Mouse (Mus musculus): ENCODE results near the gene Efcab10. TPM values are rescaled to one million over a fixed set of nuclear protein-coding genes. Genes with fewer than 3 reads are reported as not detected.

Efcab10 gene
- polyA plus RNA-seq, 1 experiment from 2014 or later = not detected

DNA sequence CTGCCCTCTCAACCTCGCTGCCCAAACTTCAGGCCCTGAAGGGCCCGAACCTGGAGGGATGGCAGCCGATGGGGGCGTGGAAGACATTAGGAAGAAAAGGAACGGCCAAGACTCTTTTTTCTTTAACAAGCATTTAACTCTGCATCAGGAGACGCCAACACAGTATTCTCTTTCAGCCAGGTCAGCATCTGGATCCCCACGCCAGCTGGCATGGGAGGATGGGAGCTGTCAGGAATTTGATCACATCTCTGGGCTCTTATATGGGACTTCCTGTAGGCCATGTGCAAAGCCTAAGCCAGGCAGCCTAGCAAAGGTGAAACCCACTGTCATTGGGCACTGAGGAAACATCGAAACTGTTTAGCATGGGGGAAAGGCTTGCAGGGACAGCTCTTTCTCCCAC, 30.1 kb upstream of the Efcab10 start:
- Histone ChIP-seq H3K4me2 (no peak overlapping the region), H3K4me1 (ENCODE audit: control insufficient read depth, insufficient read depth, low read length) (peaks cover 3% of the 10 kb centered on the region; the same call in 1 of the 2 replicates), H3K9ac (ENCODE audit: low read depth, low read length) (no peak overlapping the region), H3K27ac (ENCODE audit: low read depth, low read length) (no peak overlapping the region), H3K27me3 (ENCODE audit: control insufficient read depth, insufficient read depth, low read length) (no peaks in the 10 kb centered on the region), H3K36me3 (ENCODE audit: control insufficient read depth, insufficient read depth, low read length) (no peaks in the 10 kb centered on the region), H3K9me3 (replicated peaks; ENCODE audit: control insufficient read depth, low read length) (no peaks in the 10 kb centered on the region), H3K4me3 (ENCODE audit: low read depth, low read length) (no peak overlapping the region)
- WGBS (ENCODE audit: insufficient replicate concordance) = 85% methylated on average over 8 of the region's 8 CpGs
- no peak for ATAC-seq (replicated peaks; ENCODE audit: insufficient number of reproducible peaks, low FRiP score, low TSS enrichment)

DNA sequence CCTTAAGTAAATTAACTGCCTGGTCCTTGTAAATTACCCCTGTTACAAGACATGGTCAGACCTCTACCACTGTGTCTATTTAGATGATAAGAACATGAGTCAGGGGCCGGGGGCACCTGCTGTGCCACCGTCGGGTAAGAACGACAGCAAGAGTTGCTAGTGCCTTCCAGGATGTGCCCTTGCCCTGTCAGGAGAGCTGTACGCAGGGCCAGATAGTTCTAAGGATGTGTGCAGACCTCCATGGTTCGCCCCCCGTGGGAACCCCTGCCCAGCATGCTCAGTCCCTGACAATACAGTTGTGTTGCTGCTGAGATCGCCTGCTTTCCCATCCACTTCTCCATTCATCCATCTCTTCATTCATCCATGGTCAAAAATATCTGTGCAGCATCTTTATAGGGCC, 29.5 kb upstream of the Efcab10 start:
- Histone ChIP-seq H3K9ac (ENCODE audit: low read depth, low read length) (no peak overlapping the region), H3K9me3 (replicated peaks; ENCODE audit: control insufficient read depth, low read length) (no peaks in the 10 kb centered on the region), H3K4me2 (no peak overlapping the region), H3K36me3 (ENCODE audit: control insufficient read depth, insufficient read depth, low read length) (no peaks in the 10 kb centered on the region), H3K27me3 (ENCODE audit: control insufficient read depth, insufficient read depth, low read length) (no peaks in the 10 kb centered on the region), H3K4me1 (ENCODE audit: control insufficient read depth, insufficient read depth, low read length) (peaks cover under 1% of the 10 kb centered on the region; the same call in 1 of the 2 replicates), H3K27ac (ENCODE audit: low read depth, low read length) (no peak overlapping the region), H3K4me3 (ENCODE audit: low read depth, low read length) (no peak overlapping the region)
- WGBS (ENCODE audit: insufficient replicate concordance) = 92% methylated on average over 8 of the region's 8 CpGs
- no peak for ATAC-seq (replicated peaks; ENCODE audit: insufficient number of reproducible peaks, low FRiP score, low TSS enrichment)

DNA sequence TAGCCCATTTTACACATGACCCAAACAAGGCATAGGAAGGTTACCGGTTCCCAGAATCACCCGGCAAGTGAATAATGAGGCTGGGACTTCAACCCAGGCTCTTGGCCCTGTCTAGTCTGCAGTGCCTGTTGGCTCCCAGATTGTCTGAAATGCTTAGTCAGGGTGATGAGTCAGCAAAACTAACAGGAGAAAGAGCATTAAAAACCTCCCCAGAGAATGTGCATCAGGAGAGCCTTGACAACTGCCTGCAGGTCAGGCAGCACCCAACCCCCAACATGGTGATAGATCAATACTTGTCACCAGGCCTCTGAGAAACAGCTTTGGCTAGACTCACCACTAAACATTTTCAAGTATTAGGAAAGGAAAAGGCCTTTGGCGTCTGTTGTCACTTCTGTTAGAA, 25.1 kb upstream of the Efcab10 start:
- Histone ChIP-seq H3K4me3 (ENCODE audit: low read depth, low read length) (no peak overlapping the region), H3K9me3 (replicated peaks; ENCODE audit: control insufficient read depth, low read length) (no peaks in the 10 kb centered on the region), H3K9ac (ENCODE audit: low read depth, low read length) (no peak overlapping the region), H3K27ac (ENCODE audit: low read depth, low read length) (no peak overlapping the region), H3K4me1 (ENCODE audit: control insufficient read depth, insufficient read depth, low read length) (no peaks in the 10 kb centered on the region), H3K4me2 (no peak overlapping the region), H3K36me3 (ENCODE audit: control insufficient read depth, insufficient read depth, low read length) (no peaks in the 10 kb centered on the region), H3K27me3 (ENCODE audit: control insufficient read depth, insufficient read depth, low read length) (no peaks in the 10 kb centered on the region)
- 86% methylated on average over 3 of the region's 3 CpGs for WGBS (ENCODE audit: insufficient replicate concordance)
- no peak for ATAC-seq (replicated peaks; ENCODE audit: insufficient number of reproducible peaks, low FRiP score, low TSS enrichment)

DNA sequence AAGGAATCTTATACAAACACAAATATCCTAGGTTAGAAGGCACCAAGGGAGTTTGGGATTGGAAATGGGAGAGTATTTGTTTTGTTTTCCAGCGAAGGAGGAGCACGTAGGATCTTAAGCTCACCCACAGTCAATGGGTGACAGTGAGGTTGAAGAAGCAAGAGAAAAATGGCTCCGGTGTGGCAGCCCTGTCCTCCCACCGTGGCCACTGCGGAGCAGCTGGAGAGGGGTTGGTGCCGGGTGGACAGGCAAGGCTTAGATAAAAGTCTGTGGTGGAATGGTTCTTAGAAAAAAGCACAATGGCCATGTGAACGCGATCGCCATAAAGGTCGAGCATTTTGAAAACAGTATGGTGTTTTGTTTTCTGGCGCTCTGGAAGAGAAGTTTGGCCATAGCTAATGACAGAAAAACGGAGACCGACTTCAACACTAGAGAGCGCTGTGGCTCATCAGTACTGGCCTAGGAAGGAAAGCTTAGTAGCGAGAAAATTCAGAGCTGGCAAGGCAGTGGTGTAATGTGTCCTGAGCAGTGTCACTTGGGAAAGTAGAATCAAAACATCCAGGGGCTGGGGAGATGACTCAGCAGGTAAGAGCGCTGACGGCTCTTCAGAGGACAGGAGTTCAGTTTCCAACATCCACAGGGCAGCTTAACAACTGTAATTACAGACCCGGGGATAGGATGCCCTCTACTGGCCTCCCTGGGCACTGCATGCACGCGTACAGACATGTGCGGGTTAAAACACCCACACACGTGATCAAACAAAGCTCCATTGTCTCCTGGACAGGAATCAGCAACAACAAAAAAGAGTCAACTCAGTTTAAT, 14.8 kb upstream of the Efcab10 start:
- Histone ChIP-seq H3K9ac (ENCODE audit: low read depth, low read length) (no peak overlapping the region), H3K4me1 (ENCODE audit: control insufficient read depth, insufficient read depth, low read length) (no peaks in the 10 kb centered on the region), H3K4me3 (ENCODE audit: low read depth, low read length) (0 out of 2 replicates have a peak overlapping the region, but pooled peaks have one; percentile 15), H3K4me2 (peak overlapping the region; percentile 59), H3K27me3 (ENCODE audit: control insufficient read depth, insufficient read depth, low read length) (no peaks in the 10 kb centered on the region; the same call in 1 of the 2 replicates), H3K9me3 (replicated peaks; ENCODE audit: control insufficient read depth, low read length) (no peaks in the 10 kb centered on the region), H3K36me3 (ENCODE audit: control insufficient read depth, insufficient read depth, low read length) (no peaks in the 10 kb centered on the region), H3K27ac (ENCODE audit: low read depth, low read length) (no peak overlapping the region)
- peak; percentile 55 for ATAC-seq (replicated peaks; ENCODE audit: insufficient number of reproducible peaks, low FRiP score, low TSS enrichment)
- 17% methylated on average over 22 of the region's 22 CpGs for WGBS (ENCODE audit: insufficient replicate concordance)

DNA sequence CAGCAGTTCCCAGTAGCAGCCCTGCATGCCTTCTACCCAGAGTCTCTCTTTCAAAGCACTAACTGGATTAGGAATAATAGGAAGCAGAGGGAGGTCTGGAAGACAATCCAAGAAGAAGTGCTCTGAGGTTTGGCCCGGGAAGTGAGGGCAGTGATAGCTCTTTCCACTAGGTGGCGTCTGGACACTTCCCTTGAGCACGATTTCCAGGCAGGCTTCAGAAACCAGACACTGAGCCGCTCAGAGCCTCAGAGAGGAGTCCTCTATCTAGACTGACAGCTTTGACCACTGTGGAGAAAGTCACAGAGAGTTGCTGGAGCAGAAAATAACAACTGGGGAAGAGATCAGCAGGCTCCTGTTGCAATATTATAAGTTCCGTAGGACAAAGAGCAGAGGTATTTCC, 5.8 kb upstream of the Efcab10 start:
- no peak for ATAC-seq (replicated peaks; ENCODE audit: insufficient number of reproducible peaks, low FRiP score, low TSS enrichment)
- WGBS (ENCODE audit: insufficient replicate concordance) = 11% methylated on average over 5 of the region's 5 CpGs
- Histone ChIP-seq H3K9ac (ENCODE audit: low read depth, low read length) (no peak overlapping the region), H3K27me3 (ENCODE audit: control insufficient read depth, insufficient read depth, low read length) (no peaks in the 10 kb centered on the region; the same call in 1 of the 2 replicates), H3K4me1 (ENCODE audit: control insufficient read depth, insufficient read depth, low read length) (no peaks in the 10 kb centered on the region), H3K9me3 (replicated peaks; ENCODE audit: control insufficient read depth, low read length) (no peaks in the 10 kb centered on the region), H3K36me3 (ENCODE audit: control insufficient read depth, insufficient read depth, low read length) (no peaks in the 10 kb centered on the region), H3K27ac (ENCODE audit: low read depth, low read length) (no peak overlapping the region), H3K4me2 (no peak overlapping the region), H3K4me3 (ENCODE audit: low read depth, low read length) (no peak overlapping the region)

DNA sequence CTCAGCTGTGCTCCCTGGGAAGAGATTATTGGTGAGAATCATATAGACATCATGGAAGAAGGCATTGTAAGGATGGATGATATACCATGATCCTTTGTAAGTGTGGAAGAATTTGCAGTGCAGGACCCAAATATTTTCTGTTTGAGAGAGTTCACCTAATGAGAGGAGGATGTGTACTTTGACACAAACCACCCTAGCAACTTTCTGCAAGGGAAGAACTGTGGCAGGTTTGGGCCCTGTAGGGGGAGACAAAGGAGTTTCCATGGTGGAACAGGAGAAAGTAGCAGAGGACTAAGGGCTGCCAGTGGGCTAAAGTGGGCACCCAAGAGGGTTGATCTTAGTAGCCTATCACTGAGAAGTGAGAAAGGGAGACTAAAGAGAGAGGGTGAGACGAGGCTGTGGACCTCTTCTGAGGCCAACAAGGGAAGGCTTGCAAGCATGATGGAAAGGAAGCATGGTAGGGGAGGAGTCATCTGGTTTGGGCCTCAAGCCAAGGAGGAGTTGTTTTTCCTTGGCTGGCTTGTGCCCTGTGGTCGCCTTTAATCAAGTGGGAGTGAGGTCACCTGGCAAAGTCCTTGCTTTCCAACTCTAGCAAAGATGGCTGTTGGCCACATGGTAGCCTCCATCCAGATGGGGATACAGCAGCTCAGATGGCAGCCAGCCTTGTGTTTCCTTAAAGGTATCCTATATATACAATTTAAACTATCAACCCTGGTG, 3.7 kb upstream of the Efcab10 start:
- H3K36me3 ChIP-seq (ENCODE audit: control insufficient read depth, insufficient read depth, low read length) = no peaks in the 10 kb centered on the region
- H3K4me3 ChIP-seq (ENCODE audit: low read depth, low read length) = no peak overlapping the region
- H3K4me1 ChIP-seq (ENCODE audit: control insufficient read depth, insufficient read depth, low read length) = peaks cover 5% of the 10 kb centered on the region; the same call in 1 of the 2 replicates
- H3K9ac ChIP-seq (ENCODE audit: low read depth, low read length) = no peak overlapping the region
- 50% methylated on average over 2 of the region's 2 CpGs for WGBS (ENCODE audit: insufficient replicate concordance)
- no peak for ATAC-seq (replicated peaks; ENCODE audit: insufficient number of reproducible peaks, low FRiP score, low TSS enrichment)
- H3K9me3 ChIP-seq (replicated peaks; ENCODE audit: control insufficient read depth, low read length) = no peaks in the 10 kb centered on the region
- no peaks in the 10 kb centered on the region; the same call in 1 of the 2 replicates for H3K27me3 ChIP-seq (ENCODE audit: control insufficient read depth, insufficient read depth, low read length)
- no peak overlapping the region for H3K4me2 ChIP-seq
- no peak overlapping the region for H3K27ac ChIP-seq (ENCODE audit: low read depth, low read length)

DNA sequence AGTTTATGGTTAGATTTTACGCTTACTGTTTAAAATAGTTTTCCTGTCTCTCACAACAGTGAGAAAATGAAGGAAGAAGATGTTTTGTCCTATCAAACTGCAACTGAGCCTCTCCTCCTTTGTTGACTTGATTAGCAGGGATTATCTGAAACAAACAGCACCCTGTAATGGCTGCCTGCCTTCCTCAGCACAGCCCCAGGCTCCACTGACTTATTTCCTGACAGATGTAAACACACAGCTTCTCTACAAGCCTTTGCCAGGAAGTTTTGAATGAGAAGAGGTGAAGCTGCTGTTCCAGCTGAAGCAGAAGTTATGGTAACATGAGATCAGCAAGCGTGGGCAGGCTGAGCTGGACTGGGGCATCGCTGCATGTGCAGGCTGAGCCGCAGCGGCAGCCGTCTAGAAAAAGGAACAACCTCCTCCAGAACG, 8.6 kb downstream of the Efcab10 start:
- no peaks in the 10 kb centered on the region for H3K4me1 ChIP-seq (ENCODE audit: control insufficient read depth, insufficient read depth, low read length)
- no peak for ATAC-seq (replicated peaks; ENCODE audit: insufficient number of reproducible peaks, low FRiP score, low TSS enrichment)
- H3K27me3 ChIP-seq (ENCODE audit: control insufficient read depth, insufficient read depth, low read length) = no peaks in the 10 kb centered on the region
- no peaks in the 10 kb centered on the region for H3K9me3 ChIP-seq (replicated peaks; ENCODE audit: control insufficient read depth, low read length)
- H3K4me2 ChIP-seq = no peak overlapping the region
- H3K9ac ChIP-seq (ENCODE audit: low read depth, low read length) = no peak overlapping the region
- H3K4me3 ChIP-seq (ENCODE audit: low read depth, low read length) = no peak overlapping the region
- H3K27ac ChIP-seq (ENCODE audit: low read depth, low read length) = no peak overlapping the region
- 42% methylated on average over 7 of the region's 7 CpGs for WGBS (ENCODE audit: insufficient replicate concordance)
- no peaks in the 10 kb centered on the region for H3K36me3 ChIP-seq (ENCODE audit: control insufficient read depth, insufficient read depth, low read length)

DNA sequence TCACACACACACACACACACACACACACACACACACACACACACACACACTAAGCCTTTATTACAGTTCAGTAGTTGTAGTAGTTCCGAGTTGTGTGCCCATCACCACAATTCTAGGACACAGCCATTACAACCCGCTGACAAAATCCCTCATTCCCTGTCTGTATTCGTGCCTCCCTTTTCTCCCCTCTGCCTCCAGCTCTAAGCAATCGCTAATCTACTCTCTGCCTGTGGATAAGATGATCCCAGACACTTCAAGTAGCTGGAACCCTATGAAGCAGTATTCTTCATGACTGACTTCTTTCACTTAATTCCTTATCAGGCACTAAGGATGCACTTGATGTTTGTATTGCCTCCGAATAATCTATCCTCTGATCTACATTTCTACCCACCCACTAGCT, 10.3 kb downstream of the Efcab10 start:
- WGBS (ENCODE audit: insufficient replicate concordance) = 56% methylated on average over 5 of the region's 5 CpGs
- no peak overlapping the region for H3K4me2 ChIP-seq
- no peaks in the 10 kb centered on the region for H3K4me1 ChIP-seq (ENCODE audit: control insufficient read depth, insufficient read depth, low read length)
- no peaks in the 10 kb centered on the region for H3K36me3 ChIP-seq (ENCODE audit: control insufficient read depth, insufficient read depth, low read length)
- H3K27me3 ChIP-seq (ENCODE audit: control insufficient read depth, insufficient read depth, low read length) = no peaks in the 10 kb centered on the region
- H3K9ac ChIP-seq (ENCODE audit: low read depth, low read length) = no peak overlapping the region
- no peaks in the 10 kb centered on the region for H3K9me3 ChIP-seq (replicated peaks; ENCODE audit: control insufficient read depth, low read length)
- H3K4me3 ChIP-seq (ENCODE audit: low read depth, low read length) = no peak overlapping the region
- no peak overlapping the region for H3K27ac ChIP-seq (ENCODE audit: low read depth, low read length)
- ATAC-seq (replicated peaks; ENCODE audit: insufficient number of reproducible peaks, low FRiP score, low TSS enrichment) = no peak

Data from heart, embryonic 11.5 days (tissue).